Mouse (Mus musculus): Measurements from ENCODE around the gene Col5a1.
A peak's percentile ranks its signal among the peaks of the same experiment; 100 is the strongest.

Col5a1 gene

DNA sequence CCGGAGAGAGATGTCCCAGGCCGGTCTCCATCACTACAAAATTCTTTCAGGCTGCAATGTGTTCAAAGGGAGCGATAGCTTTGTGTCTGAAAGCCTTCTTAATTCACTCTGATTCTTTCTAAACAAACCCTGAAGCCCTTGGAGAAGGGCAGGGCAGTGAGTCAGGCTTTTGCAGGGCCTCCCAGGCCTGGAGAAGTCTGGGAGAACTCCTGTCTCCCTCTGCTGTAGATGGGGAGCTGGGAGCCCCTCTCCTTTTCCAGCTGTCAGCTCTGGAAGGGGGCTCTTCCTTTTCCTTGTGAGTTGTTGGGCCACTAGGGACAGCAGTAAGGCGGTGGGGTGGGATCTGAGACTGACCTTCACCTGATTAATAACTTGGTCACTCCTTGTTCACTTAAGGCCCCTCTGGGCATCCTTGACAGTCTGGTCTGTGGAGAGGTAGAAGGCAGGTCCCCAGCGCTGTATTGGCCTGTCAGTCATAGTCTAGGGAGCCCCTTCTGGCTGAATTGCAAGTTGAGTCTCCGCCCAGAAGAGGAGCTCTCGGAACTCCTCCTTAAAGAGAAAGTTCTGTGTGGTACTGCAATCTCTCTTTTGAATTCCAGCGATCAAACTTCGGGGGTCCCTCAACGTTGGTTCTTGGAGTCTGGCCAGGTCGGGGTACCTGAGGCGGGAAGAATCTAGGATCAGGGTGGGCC lies 623 bp upstream of the Col5a1 start:
- peak; percentile 86 for DNase-seq (ENCODE audit: low read depth, low spot score)

DNA sequence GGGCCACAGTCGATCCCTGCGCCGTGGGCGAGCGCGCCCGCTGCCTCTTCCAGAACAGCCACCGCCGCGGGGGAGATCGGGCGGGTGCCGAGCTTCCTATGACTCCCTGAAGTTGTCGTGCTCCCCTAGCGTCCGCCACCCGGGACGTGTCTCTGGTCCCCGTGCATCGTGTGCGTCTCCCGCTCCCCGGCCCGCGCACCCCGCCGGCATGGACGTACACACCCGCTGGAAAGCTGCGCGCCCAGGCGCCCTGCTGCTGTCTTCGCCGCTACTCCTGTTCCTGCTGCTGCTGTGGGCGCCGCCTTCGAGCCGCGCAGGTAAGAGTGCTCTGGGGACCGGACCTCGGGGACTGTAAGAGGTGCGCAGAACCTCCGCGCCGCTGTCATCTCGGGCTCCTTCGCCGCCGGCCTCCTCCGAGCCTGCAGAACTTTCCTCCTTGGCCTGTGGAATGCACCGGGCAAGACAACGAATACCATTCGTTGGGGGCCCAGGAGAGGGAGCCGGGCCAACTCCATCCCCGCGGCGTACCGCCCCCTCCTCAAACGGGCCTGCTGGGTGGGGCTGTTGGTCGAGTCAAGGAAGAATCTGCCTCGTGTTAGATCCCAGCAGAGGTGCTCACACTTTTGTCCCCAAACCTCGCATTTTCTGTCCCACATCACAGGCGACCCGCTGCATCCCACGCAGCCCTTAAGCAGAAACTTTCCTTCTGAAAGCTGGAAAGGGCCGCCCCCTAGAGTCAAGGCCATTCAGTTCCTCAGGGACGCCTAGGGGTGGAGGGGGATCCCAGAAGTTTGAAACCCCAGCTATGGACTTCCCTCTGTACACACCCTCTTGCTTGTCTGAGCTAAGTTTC lies 609 bp downstream of the Col5a1 start:
- peak; percentile 75 for DNase-seq (ENCODE audit: low read depth, low spot score)

DNA sequence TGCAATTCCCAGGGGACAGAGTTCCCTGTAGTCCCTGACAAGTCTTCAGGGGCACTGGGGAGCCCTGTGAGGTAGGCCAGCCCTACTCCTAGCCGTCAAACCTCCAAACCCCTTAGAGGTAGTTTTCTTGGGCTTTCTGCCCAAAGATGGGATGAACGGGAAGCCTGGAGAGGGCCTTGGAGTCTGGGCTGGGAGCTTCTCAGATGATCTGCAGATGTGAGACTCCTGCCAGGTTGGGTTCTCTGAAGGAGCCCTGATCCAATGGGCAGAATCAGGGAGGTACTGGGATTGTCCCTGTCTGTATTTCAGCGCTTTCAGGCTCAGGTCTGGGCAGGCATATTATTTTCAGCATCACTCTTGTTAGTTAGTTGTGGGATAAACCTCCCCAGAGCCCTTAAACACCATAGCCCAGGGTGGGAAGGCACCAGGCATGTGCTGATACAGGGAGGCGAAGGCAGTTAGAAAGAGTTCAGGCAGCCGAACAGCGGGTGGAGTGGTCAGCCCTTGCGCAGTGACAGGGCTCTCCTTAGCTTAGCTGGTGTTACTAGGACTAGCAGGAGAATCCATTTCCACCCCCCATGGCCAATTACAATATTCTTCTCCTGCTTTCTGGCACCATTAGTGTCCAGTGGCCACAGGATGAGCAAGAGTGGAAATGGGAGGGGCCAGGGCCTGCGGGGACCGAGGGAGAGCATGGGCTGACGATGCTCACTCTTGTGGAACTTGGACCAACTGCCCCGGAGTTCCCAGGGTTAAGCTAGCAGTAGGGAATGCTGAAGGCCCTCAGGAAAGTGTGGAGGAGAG lies 1.4 kb downstream of the Col5a1 start:
- no peak for DNase-seq (ENCODE audit: low read depth, low spot score)

DNA sequence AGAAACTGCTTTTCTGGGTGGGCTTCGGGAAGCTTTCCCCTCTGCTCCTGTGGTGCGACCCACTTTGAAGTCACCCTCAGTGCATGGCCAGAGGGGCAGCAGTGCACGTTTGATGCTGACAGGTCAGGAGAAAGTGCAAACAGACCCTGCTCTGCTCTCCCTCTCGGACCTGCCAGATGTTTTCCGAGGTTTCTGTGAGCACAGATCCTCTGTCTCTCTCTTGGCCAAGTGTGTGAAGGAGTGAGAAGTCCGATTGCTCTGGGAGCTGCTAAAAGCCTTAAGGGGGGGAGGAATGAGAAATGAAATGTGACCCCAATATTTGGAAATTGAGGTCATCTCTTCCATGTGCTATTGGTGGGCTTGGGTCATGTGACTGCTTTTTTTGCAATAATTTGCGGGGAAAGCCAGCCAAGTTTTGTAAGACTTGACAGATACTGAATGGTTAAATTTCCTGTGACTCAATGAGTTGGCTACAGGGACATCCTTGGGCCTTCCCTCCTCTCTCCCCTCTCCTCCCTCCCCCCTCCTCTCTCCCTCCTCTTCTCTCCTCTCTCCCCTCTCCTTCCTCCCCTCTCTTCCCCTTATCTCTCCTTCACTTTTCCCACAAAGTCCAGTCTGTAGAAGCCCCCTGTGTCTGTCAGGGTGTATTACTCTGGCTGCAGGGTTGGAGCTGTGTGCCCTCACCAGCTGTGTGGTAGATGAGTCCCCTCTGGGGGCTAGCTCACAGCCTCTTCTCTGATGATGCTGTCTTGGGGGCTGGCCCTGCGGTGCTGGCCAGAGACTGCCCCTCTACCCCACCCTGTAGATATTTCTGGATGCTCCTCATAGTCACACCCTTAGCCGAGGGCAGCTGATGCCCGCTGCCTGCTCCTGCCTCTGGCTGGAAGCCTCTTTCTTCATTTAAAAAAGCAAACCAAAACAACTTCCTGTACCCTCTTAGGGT lies 2.6 kb downstream of the Col5a1 start:
- DNase-seq (ENCODE audit: low read depth, low spot score) = no peak

- no peak for DNase-seq (ENCODE audit: low read depth, low spot score)
Measured at GRCm38 (mm10) chr2:27891922-27892541, 5.8 kb downstream of the Col5a1 start.

DNA sequence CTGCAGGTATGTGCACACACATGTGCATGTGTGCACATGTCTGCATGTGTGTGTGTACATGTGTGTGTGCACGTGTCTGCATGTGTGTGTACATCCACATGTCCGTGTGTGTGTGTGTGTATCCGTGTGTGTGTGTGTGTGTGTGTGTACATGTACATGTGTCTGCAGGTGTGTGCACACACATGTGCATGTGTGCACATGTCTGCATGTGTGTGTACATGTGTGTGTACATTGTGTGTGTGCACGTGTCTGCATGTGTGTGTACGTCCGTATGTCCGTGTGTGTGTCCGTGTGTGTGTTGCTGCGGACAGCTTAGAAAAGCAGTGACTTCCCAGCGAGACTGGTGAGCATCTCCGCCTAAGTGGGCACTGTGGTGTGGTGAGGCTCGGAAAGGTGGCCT lies 6.8 kb downstream of the Col5a1 start:
- DNase-seq (ENCODE audit: low read depth, low spot score) = no peak

GRCm38 (mm10) chr2:27894986-27895385 lies 8.8 kb downstream of the Col5a1 start:
- DNase-seq (ENCODE audit: low read depth, low spot score) = no peak

- no peak for DNase-seq (ENCODE audit: low read depth, low spot score)
Measured at GRCm38 (mm10) chr2:27895648-27896047, 9.4 kb downstream of the Col5a1 start.

DNA sequence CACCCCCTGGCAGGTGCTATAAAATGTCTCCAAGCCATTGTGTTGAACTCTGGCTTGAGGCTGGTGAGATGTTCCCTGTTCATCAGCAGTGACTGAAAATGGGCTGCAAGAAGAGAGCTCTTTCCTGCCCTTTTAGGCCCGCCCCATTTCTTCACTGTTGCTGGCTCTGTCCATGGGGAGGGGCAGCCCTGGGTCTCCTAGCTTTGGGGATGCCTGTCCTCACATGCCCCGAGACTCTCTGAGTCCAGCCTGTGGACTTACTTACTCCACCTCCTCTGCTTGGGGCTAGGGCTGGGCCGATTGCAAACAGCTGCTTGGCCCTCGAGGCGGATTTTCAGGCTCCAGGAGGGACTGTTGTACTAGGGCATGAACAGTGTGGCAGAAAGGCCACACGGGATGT lies 10.9 kb downstream of the Col5a1 start:
- no peak for DNase-seq (ENCODE audit: low read depth, low spot score)

DNA sequence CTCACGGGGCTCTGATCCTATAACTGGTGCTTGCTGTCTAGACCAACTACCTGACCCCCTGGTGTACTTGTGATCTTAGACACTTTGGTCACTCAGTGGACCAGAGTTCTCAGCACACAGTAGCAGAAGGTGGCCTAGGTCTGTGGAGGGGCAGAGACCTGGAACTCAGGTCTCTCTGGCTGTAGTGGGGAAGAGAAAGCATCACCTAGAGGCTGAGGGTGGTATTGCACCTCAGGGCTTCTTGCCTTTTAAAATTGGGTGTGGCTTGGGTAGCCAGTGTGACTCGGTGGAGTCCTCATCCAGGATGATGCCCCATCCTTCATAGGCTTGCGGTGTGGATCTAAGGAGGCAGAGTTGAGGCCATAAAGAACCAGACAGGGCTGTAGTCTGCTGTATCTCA lies 13.7 kb downstream of the Col5a1 start:
- DNase-seq (ENCODE audit: low read depth, low spot score) = peak; percentile 81

DNA sequence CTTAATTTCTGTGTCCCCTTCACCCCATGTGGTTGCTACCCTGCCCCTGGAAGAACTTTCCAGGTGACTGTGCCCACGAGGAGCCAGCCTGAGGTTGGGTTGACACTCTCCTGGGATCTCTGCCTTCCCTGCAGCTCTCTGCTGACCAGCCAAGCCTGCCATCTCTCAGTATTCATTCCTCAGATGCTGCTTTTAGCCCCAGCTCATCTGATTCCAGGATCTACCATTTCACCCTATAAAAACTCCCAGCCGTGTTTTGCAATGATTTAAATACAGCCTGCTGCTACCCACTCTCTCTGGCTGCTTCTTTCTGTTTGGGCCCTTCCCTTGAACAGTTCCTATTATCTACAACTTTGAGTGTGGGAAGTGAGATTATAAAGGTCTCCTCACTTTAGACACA lies 14.9 kb downstream of the Col5a1 start:
- no peak for DNase-seq (ENCODE audit: low read depth, low spot score)

DNA sequence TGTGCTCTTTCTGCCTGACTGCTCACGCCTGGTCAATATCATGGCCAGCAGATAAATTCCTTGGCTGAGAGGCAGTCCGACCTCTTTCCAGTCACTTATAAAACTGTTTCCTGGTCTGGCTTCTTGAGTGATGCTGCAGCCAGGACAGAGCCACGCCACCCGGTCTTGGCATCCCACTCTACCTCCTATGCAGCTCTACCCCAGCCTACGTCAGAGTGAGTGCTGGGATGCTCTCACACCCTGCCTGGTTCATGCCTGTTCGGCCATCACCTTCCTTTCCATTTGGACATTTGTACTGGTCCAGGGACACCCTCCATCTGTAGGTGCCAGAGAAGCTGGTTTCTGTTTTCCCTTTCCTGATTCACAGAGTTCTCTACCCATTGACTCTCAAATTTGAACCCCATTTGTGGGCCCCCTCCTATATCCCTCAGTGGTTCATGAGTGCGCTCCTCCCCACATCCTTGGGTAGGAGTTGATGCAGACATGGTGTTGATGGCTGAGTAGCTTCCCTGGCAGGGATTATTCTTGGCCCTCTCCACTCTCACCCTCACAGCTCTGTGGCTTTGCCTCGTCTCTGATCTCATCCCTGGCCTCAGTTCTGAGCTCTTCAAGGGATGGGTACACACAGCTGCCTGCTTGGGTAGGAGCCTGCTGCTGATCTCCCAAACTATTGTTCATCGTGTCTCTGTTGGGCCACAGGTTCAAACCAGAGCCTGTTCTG lies 15.5 kb downstream of the Col5a1 start:
- DNase-seq (ENCODE audit: low read depth, low spot score) = no peak

DNA sequence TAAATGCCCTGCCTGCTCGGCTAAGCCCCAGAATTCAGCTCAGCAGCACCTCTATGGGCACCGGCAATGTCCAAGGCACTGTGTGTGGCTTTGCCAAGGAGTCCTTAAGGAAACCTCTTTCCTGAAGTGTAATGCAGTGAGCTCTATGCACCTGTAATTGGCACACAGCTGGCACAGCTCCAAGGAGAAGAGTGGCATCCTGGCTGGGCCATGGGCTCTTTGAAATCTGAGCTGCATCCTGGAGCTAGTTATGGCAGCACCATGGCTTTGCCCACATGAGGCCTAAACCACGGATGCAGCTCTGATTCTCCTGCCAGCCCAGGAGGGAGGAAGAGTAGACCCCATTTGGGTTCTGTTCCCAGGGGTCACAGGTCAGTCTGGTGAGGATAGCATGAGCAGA lies 16.1 kb downstream of the Col5a1 start:
- no peak for DNase-seq (ENCODE audit: low read depth, low spot score)

GRCm38 (mm10) chr2:27905411-27905810 lies 19.2 kb downstream of the Col5a1 start:
- DNase-seq (ENCODE audit: low read depth, low spot score) = no peak

- DNase-seq (ENCODE audit: low read depth, low spot score) = no peak
Measured at GRCm38 (mm10) chr2:27910501-27910900, 24.3 kb downstream of the Col5a1 start.

DNA sequence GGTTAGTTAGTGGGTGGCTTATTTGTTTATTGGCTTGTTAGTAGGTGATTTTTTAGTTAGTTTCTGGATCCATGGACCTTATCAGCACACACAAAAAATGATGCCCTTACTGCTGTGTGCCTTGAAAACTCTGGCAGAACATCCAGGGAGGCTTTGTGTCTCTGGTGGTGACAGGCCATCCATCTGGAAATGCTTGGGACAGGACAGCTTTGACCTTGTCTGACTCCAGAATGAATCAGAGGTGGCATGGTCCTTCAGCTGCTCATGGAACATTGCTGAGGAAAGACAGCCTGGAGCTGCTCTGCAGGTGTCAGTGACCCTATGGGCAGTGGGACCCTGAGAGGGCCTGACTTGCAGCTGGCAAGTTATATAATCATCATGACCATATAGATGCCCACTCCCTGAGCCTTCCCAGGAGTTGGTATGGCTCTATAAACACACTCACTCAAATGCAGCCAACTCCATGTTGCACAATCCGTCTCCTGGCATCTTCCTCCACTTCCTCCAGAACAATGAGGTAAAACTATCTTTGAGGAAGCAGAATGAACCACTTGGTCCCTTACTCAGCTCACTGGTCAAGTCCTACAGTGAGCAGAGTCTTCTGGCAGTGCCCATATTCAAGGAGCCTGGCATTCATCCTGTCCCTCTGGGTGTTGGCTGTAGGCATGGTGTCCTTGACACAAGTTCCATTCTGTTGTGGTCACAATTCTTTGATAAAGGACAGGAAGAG lies 26.5 kb downstream of the Col5a1 start:
- no peak for DNase-seq (ENCODE audit: low read depth, low spot score)

DNA sequence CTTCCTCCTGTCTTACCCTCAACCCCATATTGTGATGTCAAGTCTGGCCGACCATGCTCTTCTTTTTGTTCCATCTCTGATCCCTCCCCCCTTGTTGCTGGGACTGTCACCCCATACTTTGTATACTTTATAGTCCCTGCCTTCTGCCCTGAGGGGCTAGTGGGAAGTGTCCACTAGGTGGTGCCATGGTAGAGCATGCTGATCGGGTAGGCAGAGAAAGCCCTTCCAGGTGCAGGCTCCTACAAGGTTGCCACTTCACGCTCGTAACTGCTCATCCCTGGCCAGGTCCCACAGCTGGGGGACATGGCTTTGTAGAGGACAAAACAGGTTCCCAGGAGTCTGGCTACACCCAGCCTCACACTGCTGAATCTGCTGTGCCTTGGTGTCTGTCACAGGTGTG lies 29.5 kb downstream of the Col5a1 start:
- DNase-seq (ENCODE audit: low read depth, low spot score) = peak; percentile 19

- DNase-seq (ENCODE audit: low read depth, low spot score) = peak; percentile 7
Measured at GRCm38 (mm10) chr2:27916316-27916715, 30.1 kb downstream of the Col5a1 start.

- DNase-seq (ENCODE audit: low read depth, low spot score) = no peak
Measured at GRCm38 (mm10) chr2:27917177-27917576, 31.0 kb downstream of the Col5a1 start.
